Mouse (Mus musculus) limb, embryonic 11.5 days (tissue): ENCODE data around the gene A030005L19Rik. TPM values are rescaled to one million over a fixed set of nuclear protein-coding genes. Genes with fewer than 3 reads are reported as not detected.
"Not testable (repeated sequence)": the region's sequence is repeated elsewhere in the genome, so short reads cannot be mapped to it uniquely, and the experiment has no call there.

ENCODE experiments used
- ATAC-seq: fragments of 200-750 bp; cut with Nextera tagmentation; 2 replicates; pipeline ENCODE4 v1.8.0; 2017; ENCODE audit warnings: low read depth; ENCODE audit not compliant: insufficient number of reproducible peaks, low FRiP score, low TSS enrichment
- DNase-seq: peaks from one replicate; pipeline ENCODE4 v3.0.0-alpha.2; 2015; ENCODE audit warnings: low spot score
- H3K27ac ChIP-seq: fragments of 300-500 bp; sonication (generic); replicated peaks from 2 replicates; pipeline ENCODE4 v1.5.1; 2014; ENCODE audit warnings: low read depth, mild to moderate bottlenecking, low read length
- H3K27me3 ChIP-seq: fragments of 300-500 bp; sonication (generic); 2 replicates; pipeline ENCODE4 v1.6.1; 2014; ENCODE audit warnings: mild to moderate bottlenecking, low read length, mixed read lengths; ENCODE audit not compliant: control insufficient read depth, insufficient read depth
- H3K36me3 ChIP-seq: fragments of 300-500 bp; sonication (generic); 2 replicates; pipeline ENCODE4 v1.6.1; 2014; ENCODE audit warnings: mild to moderate bottlenecking, low read length, moderate library complexity, mixed read lengths; ENCODE audit not compliant: control insufficient read depth, insufficient read depth
- H3K4me1 ChIP-seq: fragments of 300-500 bp; sonication (generic); 2 replicates; pipeline ENCODE4 v1.6.1; 2014; ENCODE audit warnings: low read length, mixed read lengths; ENCODE audit not compliant: control insufficient read depth, insufficient read depth
- H3K4me2 ChIP-seq: fragments of 300-500 bp; sonication (generic); 2 replicates; pipeline ENCODE4 v1.6.1; 2014; ENCODE audit warnings: low read depth, mild to moderate bottlenecking, moderate library complexity; ENCODE audit not compliant: severe bottlenecking
- H3K4me3 ChIP-seq: fragments of 300-500 bp; sonication (generic); 2 replicates; pipeline ENCODE4 v1.5.1; 2014; ENCODE audit warnings: low read depth, low read length
- H3K9ac ChIP-seq: fragments of 300-500 bp; sonication (generic); 2 replicates; pipeline ENCODE4 v1.6.1; 2014; ENCODE audit warnings: mild to moderate bottlenecking, low read length
- H3K9me3 ChIP-seq: fragments of 300-500 bp; sonication (generic); 2 replicates; pipeline ENCODE4 v1.6.1; 2016; ENCODE audit warnings: low read length; ENCODE audit not compliant: control insufficient read depth
- WGBS: fragments of 180-500 bp; shearing (Covaris S2); extraction: QIAGEN DNeasy Blood & Tissue Kit; methylation state at CpG from one replicate; pipeline ENCODE4 v1.1.7; 2014; 5-methylcytosine and 5-hydroxymethylcytosine counted together
- polyA plus RNA-seq: library from polyadenylated mRNA; unstranded; fragments of >200 nt; fragmentation: Nextera tagmentation; extraction: Ambion mirVana; gene quantifications from 2 replicates; pipeline ENCODE4 v1.2.1, GENCODE M21; 2014

The A030005L19Rik gene
- polyA plus RNA-seq, 1 experiment from 2014 or later: not detected

- WGBS: 90% methylated on average over 6 of the region's 6 CpGs
- H3K27ac ChIP-seq: no peak within 1 kb of the TSS
- H3K4me1 ChIP-seq: no peaks in the 10 kb centered on the region
- no peaks in the 10 kb centered on the region for H3K27me3 ChIP-seq
- no peak within 1 kb of the TSS for H3K4me3 ChIP-seq
- H3K36me3 ChIP-seq: no peaks in the 10 kb centered on the region
- ATAC-seq (no peak), DNase-seq (no peak)
- no peak within 1 kb of the TSS for H3K4me2 ChIP-seq
- no peaks in the 10 kb centered on the region for H3K9me3 ChIP-seq
- H3K9ac ChIP-seq: no peak within 1 kb of the TSS
Observed at GRCm38 (mm10) chr1:82924650-82925049, 11.5 kb downstream of the A030005L19Rik start, which contains the start of gene A030014E15Rik. TSS of gene A030014E15Rik (plus strand) at chr1:82924917.

- not testable (repeated sequence) for H3K9me3 ChIP-seq, H3K9ac ChIP-seq, H3K4me3 ChIP-seq, H3K4me2 ChIP-seq, H3K27ac ChIP-seq, H3K27me3 ChIP-seq, H3K36me3 ChIP-seq, ATAC-seq, H3K4me1 ChIP-seq, DNase-seq
- WGBS: 80% methylated on average over 3 of the region's 3 CpGs
Observed at GRCm38 (mm10) chr1:82930558-82930957, 17.4 kb downstream of the A030005L19Rik start.

- H3K9ac ChIP-seq, H3K27ac ChIP-seq, H3K9me3 ChIP-seq, H3K4me2 ChIP-seq, DNase-seq, H3K4me1 ChIP-seq, ATAC-seq, H3K27me3 ChIP-seq, H3K36me3 ChIP-seq, H3K4me3 ChIP-seq: not testable (repeated sequence)
- WGBS: no CpG with 5 or more reads among the region's 6 CpGs
Observed at GRCm38 (mm10) chr1:82931326-82931725, 18.2 kb downstream of the A030005L19Rik start, which contains the start of gene Gm6217. TSS of gene Gm6217 (minus strand) at chr1:82931399.

- DNase-seq (no peak), ATAC-seq (no peak)
- H3K9ac ChIP-seq: no peak overlapping the region
- no peaks in the 10 kb centered on the region for H3K4me1 ChIP-seq
- no peak overlapping the region for H3K27ac ChIP-seq
- 88% methylated on average over 5 of the region's 5 CpGs for WGBS
- no peak overlapping the region for H3K4me3 ChIP-seq
- H3K36me3 ChIP-seq: no peaks in the 10 kb centered on the region
- H3K27me3 ChIP-seq: no peaks in the 10 kb centered on the region
- H3K9me3 ChIP-seq: no peaks in the 10 kb centered on the region
- no peak overlapping the region for H3K4me2 ChIP-seq
Observed at GRCm38 (mm10) chr1:82938666-82939065, 25.5 kb downstream of the A030005L19Rik start.

GRCm38 (mm10) chr1:82942505-82942904 lies 29.4 kb downstream of the A030005L19Rik start:
- H3K9me3 ChIP-seq, DNase-seq, H3K4me3 ChIP-seq, H3K4me2 ChIP-seq, H3K27ac ChIP-seq, H3K27me3 ChIP-seq, H3K9ac ChIP-seq, ATAC-seq, H3K4me1 ChIP-seq, H3K36me3 ChIP-seq: not testable (repeated sequence)
- 88% methylated on average over 1 of the region's 2 CpGs for WGBS

GRCm38 (mm10) chr1:82943295-82943694 lies 30.2 kb downstream of the A030005L19Rik start, which contains the start of gene A030003K21Rik:
TSS of gene A030003K21Rik (minus strand) at chr1:82943388.
- H3K36me3 ChIP-seq, H3K9me3 ChIP-seq, H3K4me2 ChIP-seq, H3K4me3 ChIP-seq, H3K9ac ChIP-seq, DNase-seq, H3K27me3 ChIP-seq, H3K27ac ChIP-seq, ATAC-seq, H3K4me1 ChIP-seq: not testable (repeated sequence)
- WGBS: no CpG with 5 or more reads among the region's 6 CpGs

GRCm38 (mm10) chr1:82946029-82946428 lies 32.9 kb downstream of the A030005L19Rik start:
- WGBS: 100% methylated on average over 2 of the region's 2 CpGs
- H3K36me3 ChIP-seq, DNase-seq: not testable (repeated sequence)

GRCm38 (mm10) chr1:82948601-82949000 lies 35.5 kb downstream of the A030005L19Rik start:
- DNase-seq (no peak), ATAC-seq (no peak)
- Histone ChIP-seq H3K27ac (no peak overlapping the region), H3K27me3 (no peaks in the 10 kb centered on the region), H3K9ac (no peak overlapping the region), H3K9me3 (no peaks in the 10 kb centered on the region), H3K4me3 (no peak overlapping the region), H3K36me3 (no peaks in the 10 kb centered on the region), H3K4me2 (no peak overlapping the region), H3K4me1 (no peaks in the 10 kb centered on the region)
- WGBS: 87% methylated on average over 2 of the region's 2 CpGs

More at GRCm38 (mm10) chr1:82946029-82946428, 32.9 kb downstream of the A030005L19Rik start:
- not testable (repeated sequence) for H3K27me3 ChIP-seq, H3K4me2 ChIP-seq, H3K9me3 ChIP-seq, H3K4me1 ChIP-seq, H3K9ac ChIP-seq, ATAC-seq, H3K27ac ChIP-seq, H3K4me3 ChIP-seq

GRCm38 (mm10) chr1:82955913-82956312 lies 42.8 kb downstream of the A030005L19Rik start, which contains the start of gene Gm7544:
TSS of gene Gm7544 (minus strand) at chr1:82956013.
- not testable (repeated sequence) for H3K27me3 ChIP-seq, H3K4me2 ChIP-seq, DNase-seq, H3K4me1 ChIP-seq, H3K36me3 ChIP-seq, H3K27ac ChIP-seq, H3K4me3 ChIP-seq, ATAC-seq, H3K9me3 ChIP-seq, H3K9ac ChIP-seq
